Mouse (Mus musculus) heart, adult 9 months (tissue): Measurements from ENCODE around the gene Lrrc71.

Source experiments
- DNase-seq, 2 experiments: peaks; one replicate each; pipeline ENCODE4 v3.0.0; 2022; ENCODE audit warnings: low spot score in 2 of 2

Gene Lrrc71

DNA sequence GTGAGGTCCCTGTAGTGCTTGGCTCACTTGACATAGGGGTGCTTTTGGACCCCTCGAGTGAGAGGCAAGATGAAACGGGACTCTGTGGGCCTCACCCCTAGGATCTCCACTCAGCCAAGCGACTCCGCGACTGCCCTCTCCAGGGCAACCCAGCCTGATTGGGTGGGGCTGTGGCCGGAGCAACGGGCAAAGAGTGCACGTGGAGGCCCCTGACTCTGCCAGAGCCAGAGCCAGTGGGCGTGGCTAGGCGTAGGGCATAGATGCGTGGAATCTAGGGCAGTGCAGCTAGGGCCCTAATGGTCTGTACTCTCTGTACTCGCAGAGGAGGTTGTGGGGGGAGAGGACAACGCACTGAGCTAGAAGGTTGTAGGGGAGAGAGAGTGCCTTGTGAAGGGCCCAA lies at the start of gene Lrrc71:
Lrrc71 (minus strand) TSS at position 195 of the 400 bp plus-strand sequence.
- no peak for DNase-seq

DNA sequence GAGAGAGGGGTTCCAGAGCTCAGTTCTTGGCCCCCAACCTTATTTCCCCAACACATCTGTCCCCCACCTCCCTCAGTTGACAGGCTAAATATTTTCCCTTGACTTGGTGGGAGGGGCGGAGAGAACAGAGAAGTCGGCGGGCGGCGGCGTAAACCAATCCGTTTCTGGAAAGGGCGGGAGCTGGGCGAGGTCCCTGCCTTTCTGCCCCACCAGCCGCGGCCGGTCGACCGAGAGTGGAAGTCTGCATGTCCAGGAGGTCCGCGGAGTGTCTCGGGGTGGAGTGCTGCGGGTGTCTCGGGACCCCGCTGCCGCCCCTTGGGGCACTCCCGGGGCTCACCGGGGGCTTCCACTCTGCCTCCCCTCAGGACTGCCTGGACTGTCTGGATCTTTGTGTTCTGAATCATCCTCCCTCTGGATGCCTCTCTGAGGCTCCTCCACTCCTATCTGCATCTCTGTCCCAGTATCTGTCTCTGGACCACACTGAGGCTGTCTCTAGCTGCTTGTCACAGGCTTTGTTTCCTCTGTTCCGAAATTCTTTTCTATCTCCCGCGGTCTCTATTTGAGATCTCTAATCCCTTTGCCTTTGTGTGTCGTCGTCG lies 48.4 kb upstream of the Lrrc71 start, which contains the start of gene Insrr:
Insrr (plus strand) TSS at position 216 of the 599 bp plus-strand sequence.
- DNase-seq: peak; percentile 24 to 27

DNA sequence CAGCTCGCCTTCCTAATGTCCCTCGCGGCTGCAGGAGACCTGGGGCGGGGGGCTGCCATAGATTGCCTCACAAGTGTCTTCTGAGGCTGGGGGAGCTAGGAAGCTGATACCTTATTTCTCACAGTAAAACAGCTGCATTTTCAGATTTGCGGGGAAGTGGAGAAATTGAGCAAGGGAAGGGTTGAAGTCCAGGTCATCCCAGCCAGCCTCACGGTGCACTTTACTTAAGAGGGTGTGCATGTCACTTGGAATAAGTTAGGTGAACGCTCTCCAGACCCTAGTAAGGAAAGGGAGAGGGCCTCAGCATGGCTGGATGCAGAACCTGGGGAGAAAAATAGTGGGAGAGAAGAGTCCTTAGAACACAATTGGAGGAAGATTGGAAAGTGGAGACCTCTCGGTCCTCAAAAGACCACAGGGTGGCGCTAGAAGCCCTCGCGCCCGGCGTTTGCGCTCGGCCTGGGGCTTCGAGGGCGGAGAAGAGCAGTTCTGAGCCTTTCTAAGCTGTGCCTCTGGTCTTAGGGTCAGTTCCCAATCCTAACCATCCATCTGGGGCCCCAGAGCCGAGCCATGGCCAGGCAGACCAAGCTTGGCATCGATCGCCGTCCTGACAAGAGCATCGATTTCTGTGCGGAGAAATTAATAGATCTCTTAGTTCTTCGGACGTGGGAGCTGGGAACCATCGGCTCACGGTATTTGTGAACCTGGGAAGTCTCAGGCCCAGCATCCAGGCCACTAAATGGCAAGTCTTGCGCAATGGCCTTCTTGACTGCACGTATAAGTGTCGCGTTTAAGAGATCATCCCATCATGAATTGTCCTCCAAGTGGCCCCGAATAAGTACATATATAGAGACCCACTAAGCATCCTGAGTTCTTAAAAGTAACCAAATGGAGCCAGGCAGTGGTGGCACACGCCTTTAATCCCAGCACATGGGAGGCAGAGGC lies 47.2 kb upstream of the Lrrc71 start:
- DNase-seq: peak in 1 of 2 experiments; percentile 48

- DNase-seq: no peak
Observed at GRCm38 (mm10) chr3:87794922-87795325, 46.5 kb upstream of the Lrrc71 start, which contains the start of gene Ntrk1. Ntrk1 (minus strand) TSS chr3:87795162.

DNA sequence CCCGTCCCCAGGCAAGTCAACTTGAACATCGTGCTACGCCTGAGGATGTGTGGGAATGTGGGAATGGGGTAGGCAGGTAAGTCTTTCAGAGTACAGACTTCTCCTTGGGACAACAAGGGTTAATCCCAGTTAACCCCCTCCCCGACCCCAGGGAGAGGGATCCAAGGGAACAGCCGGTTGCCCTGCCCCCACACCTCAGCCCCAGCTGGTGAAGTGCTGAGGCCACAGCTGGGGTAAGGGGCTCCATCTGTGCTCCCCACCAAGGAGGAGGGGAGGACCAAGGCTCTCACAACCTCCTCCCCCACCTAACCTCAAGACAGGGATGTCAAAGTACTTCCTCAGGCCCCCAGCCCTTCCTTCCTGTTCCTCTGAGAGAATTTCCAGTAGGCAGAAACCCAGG lies 41.3 kb upstream of the Lrrc71 start:
- DNase-seq: no peak

DNA sequence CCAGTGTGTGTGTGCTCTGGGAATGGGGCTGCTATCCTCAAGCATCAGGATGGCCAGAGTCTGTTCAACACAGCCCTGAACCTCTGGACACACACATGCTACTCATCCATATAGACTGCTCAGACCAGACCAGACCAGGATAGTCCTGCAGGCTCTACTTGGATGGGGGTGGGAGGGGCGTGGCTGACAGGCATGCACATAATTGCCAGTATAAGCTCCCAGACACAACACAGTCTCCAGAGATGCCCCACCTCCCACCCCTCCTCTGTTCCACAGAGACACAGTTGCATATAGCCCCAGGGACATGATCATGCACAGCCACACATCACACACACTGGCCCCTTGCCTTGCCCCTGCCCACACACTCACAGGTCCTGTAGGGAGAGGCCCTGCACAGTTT lies 40.8 kb upstream of the Lrrc71 start:
- DNase-seq: no peak

GRCm38 (mm10) chr3:87785626-87786214 lies 37.3 kb upstream of the Lrrc71 start:
- DNase-seq: no peak

DNA sequence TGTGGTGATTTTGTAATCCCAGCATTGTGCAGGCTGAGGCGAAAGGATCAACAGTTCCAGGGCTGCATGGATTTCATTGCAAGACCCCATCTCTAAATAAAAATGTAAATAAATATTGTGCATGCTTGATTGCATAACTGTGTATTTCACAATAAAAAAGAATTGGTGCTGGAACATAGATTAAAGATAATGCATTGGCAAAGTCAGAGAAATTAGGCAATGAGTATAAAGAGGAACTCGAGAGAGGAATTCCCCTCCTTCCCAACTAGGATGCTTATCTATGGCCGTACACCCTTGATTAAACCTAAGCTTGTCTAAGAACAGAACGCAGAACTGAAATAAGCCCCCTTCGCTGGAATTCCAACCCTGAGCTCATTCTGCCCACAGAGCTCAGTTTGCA lies 36.7 kb upstream of the Lrrc71 start:
- DNase-seq: no peak

DNA sequence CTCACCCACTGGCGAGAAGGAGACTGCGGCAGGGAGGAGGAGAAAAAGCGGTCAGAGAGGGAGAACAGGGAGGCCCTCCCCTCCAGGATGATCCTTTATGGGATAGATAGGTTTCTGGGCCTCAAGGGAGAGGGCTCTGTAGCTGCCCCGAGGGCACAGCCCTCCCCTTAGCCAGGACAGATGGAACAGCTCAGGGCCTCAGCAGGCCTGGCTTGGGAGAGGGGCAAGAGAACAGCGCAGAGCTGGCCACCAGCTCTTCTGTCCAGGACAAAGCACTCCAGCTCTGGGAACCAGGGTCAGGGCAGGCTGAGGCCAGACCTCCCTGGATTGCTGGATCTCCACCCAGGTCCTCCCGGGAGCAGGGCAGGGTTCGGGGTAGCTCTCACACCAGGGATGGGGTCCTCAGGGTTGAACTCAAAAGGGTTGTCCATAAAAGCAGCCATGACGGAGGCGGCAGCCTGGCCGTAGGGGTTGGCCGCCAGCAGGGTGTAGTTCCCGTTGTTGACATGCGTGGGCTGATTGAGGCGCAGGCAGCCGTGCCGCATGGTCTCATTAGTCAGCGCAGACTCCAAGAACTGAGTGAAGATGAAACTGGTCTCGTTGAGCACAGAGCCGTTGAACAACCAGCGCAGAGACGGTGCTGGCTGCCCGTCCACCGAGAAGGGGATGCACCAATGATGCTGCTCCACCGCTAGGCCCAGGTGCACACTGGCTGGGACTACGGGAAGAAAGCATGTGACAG lies 35.0 kb upstream of the Lrrc71 start:
- DNase-seq: no peak

DNA sequence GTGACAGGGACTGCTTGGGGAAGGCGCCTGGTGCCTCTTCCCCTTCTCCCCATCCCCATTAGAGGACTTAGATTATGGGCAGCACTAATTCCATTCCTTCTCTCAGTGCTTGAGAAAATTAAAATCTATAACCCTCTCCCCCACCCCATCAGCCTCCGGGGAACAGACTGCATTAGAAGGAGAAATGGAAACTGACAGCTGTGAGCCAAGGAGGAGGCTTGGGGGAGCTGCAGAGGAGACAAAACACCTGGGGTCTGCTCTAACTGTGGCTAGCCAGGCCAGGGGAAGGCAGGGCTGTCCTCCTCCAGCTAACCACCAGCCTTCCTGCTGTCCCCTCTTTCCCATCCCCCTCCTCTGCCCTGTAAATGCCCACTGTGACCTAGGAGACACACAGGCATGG lies 30.7 kb upstream of the Lrrc71 start:
- DNase-seq: no peak

DNA sequence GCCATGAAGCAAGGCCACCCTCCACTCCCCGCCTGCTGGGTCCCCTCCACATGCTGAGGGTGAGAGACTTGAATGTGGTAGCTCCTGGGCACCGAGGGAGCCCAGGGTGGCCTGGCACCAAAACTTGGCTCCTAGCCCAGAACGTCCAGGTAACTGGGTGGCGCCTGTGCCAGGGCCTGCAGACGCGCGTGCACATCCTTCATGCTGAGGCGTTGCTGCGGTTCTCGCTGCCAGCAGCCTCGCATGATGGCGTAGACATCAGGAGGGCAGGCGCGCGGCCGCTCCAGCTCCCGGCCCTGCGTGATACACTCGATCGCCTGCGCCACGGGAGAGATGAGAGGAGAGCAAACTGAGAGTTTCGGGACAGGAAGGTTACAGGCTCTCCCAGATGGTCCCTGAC lies 29.9 kb upstream of the Lrrc71 start:
- DNase-seq: no peak

- no peak for DNase-seq
Observed at GRCm38 (mm10) chr3:87771088-87771487, 22.7 kb upstream of the Lrrc71 start.

GRCm38 (mm10) chr3:87770280-87770679 lies 21.9 kb upstream of the Lrrc71 start:
- DNase-seq: peak in 1 of 2 experiments; percentile 47

DNA sequence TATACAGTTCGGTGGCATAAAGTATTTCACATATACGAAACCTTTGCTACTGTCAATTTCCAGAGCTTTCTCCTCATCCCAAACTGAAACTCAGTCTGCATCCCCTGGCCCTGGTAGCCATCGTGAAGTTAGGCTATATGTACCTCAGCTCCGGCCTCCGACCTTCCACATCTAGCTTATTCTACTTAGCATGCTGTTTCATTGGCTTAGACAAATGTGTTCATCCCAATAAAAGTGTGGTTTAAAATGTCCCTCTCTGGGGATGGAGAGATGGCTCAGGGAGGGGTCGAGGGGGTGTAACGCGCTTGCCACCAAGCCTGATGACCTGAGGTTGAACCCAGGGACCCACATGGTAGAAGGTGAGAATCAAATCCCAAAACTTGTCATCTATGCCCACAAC lies 21.1 kb upstream of the Lrrc71 start:
- no peak for DNase-seq

DNA sequence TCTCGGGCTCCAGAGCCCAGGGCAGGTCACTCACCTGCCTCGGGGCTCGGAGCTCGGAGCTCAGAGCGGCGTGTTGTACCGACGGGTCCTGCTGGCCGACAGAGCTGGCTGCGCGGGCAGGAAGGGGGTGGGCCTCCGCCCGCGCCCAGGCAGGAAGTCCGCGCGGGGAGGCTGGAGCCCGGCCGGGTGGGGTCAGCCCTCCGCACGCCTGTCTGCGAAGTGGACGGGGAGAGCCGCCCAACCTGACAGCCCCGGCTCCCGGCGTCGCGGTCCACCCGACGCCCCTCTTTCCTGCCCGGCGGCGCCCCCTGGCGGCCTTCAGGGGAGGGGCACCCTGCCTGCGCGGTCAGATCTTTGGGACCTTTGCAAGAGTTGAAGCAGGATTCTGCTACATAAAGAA lies 20.4 kb upstream of the Lrrc71 start:
- peak; percentile 90 to 91 for DNase-seq

GRCm38 (mm10) chr3:87768431-87768830 lies 20.0 kb upstream of the Lrrc71 start:
- DNase-seq: no peak

GRCm38 (mm10) chr3:87767764-87768163 lies 19.3 kb upstream of the Lrrc71 start:
- peak; percentile 59 to 75 for DNase-seq

DNA sequence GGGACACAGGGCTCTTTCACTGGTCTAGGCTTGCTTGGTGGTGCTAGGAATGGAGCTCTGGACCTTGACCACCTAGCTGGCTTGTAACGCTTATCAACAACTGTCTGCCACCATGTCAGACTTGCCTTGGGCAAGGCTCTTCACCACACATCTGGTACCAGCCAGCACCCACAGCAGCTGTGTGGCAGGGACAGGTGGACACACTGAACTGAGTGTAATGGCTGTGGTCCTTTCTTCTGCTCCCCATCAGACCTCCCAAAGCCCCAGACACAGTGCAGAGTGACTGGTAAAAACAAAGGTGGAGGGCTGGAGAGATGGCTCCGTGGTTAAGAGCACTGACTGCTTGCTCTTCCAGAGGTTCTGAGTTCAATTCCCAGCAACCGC lies 17.9 kb upstream of the Lrrc71 start:
- DNase-seq: no peak

DNA sequence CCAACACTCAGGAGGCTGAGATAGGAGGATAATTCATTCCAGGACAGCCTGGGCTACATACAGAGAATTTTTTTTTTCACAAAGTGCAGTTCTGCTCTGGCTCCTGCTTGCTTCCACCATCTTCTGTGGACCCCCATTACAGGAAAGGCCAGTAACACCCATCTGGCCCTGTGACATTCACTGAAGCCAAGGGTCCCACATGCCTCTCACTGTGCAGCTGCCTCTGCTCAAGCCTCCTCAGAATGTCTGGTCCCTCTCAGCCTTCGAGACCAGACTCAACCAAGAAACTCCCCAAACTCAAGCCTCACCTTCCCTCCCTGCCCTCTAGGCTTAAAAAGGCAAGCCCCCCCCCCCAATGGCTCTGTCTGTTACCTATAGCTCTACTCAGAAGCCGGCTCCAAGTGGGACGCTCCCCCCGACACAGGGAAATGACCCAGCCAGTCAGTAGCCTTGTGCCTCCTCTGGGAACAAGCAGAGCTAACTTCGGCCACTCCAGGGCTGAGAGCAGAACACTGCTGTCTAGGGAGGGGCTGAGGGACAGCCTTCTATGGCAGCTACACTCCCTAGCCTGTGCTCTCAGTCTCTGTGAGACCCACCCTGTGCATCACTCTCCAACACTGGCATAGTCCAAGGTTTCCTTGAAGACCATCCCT lies 17.3 kb upstream of the Lrrc71 start:
- DNase-seq: peak in 1 of 2 experiments; percentile 57

- DNase-seq: peak; percentile 56 to 73
Observed at GRCm38 (mm10) chr3:87765091-87765490, 16.7 kb upstream of the Lrrc71 start.

- DNase-seq: peak; percentile 32 to 48
Observed at GRCm38 (mm10) chr3:87764506-87764905, 16.1 kb upstream of the Lrrc71 start.
